Mouse (Mus musculus): ENCODE results near the gene Agbl2. TPM values are rescaled to one million over a fixed set of nuclear protein-coding genes. Genes with fewer than 3 reads are reported as not detected.

The Agbl2 gene
- total and polyA plus RNA-seq, 3 experiments, result 0.81 to 1.6 (median 0.86) TPM

DNA sequence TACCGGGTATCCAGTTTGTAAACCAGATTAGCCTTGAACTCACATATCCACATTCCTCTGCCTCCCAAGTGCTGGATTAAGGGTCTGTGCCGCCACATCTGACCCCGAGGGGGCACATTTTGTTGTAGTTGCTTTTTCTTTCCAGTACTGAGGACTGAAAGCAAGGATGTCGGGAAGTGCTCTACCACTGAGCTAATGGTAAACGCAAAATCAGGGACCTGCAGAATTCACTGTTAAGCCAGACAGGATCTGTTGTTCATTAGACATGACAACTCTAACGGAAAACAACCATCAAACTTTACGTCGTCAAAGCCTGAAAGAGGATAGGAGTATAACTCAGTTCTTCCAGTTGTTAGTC is 64.0 kb downstream of the Agbl2 start:
- H3K27ac ChIP-seq, result peak overlapping the region; percentile 93
- 2% methylated on average over 8 of the region's 8 CpGs for WGBS
- no peaks in the 10 kb centered on the region for H3K79me2 ChIP-seq (replicated peaks; ENCODE audit: control insufficient read depth, insufficient read depth, low read length)
- DNase-seq, result no peak
- peak overlapping the region; percentile 78 for H3K4me3 ChIP-seq
- H3K4me1 ChIP-seq (ENCODE audit: control insufficient read depth, insufficient read depth, low read length), result peaks cover 2% of the 10 kb centered on the region; the same call in 1 of the 2 replicates
- H3K36me3 ChIP-seq (ENCODE audit: control insufficient read depth, insufficient read depth, low read length), result peaks cover 10% of the 10 kb centered on the region
- H3K27me3 ChIP-seq (ENCODE audit: control insufficient read depth, insufficient read depth, low read length), result no peaks in the 10 kb centered on the region
- peak overlapping the region; percentile 54 for H3K9ac ChIP-seq (ENCODE audit: low read depth, low read length)
- intact Hi-C loops (cut with DNase I), result loop anchor here (5.0 kb wide), 3 partner anchors 56 to 1211 kb away; partner anchors contain the start of genes Fnbp4, Kbtbd4 and Ndufs3
- TF ChIP-seq CTCF (IDR thresholded peaks at IDR 0.05) (0 out of 2 replicates have a peak, but pooled peaks have one; percentile 9), POLR2A (IDR thresholded peaks at IDR 0.05; ENCODE audit: insufficient read depth, low read depth, low read length) (no peak)

DNA sequence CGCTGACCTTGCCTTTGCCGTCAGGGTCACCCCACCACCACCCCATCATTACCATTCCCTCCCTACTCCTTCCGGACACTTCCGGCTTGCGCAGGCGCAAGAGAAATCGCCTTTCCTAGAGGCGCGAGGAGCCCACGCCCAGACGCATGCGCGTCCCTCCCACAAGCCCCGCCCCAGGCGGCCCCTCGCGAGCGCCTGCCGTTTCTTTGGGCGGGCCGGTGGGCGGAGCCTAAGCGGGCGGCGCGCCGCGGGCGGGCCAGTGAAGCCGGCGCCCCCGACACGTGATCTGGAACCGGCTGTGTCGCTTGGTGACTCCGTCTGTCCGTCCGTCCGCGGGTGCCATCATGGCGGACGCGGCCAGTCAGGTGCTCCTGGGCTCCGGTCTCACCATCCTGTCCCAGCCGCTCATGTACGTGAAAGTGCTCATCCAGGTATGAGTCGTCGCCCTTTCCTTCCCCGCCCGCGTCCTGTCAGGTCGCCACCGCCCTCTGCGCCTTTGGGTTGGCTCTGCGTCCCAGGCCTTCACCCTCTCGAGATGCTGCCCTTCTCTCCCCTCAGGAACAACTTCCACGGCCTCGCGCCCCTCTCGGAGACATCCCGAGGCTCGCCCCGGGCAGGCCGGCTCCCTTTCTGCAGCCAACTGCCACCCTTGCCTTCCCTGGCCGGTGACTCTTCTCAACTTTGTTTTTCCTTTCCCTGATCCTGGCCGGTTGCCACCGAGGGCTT is 64.6 kb downstream of the Agbl2 start, which contains the start of gene Mtch2:
Gene Mtch2, plus strand, starts transcription at position 201 of the 726 bp plus-strand sequence.
- DNase-seq, result peak; percentile 99 to 100
- peak within 1 kb of the TSS; percentile 71 for H3K9ac ChIP-seq (ENCODE audit: low read depth, low read length)
- H3K4me3 ChIP-seq, result peak within 1 kb of the TSS; percentile 78
- H3K36me3 ChIP-seq (ENCODE audit: control insufficient read depth, insufficient read depth, low read length), result peaks cover 10% of the 10 kb centered on the region
- peak within 1 kb of the TSS; percentile 93 for H3K27ac ChIP-seq
- H3K79me2 ChIP-seq (replicated peaks; ENCODE audit: control insufficient read depth, insufficient read depth, low read length), result no peaks in the 10 kb centered on the region
- under 1% methylated on average over 67 of the region's 67 CpGs for WGBS
- intact Hi-C loops (cut with DNase I), result loop anchor here (5.0 kb wide), 3 partner anchors 55 to 1210 kb away; partner anchors contain the start of genes Fnbp4, Kbtbd4 and Ndufs3
- no peak for TF ChIP-seq CTCF (IDR thresholded peaks at IDR 0.05)
- peak; percentile 77 for TF ChIP-seq EP300 (IDR thresholded peaks at IDR 0.05; ENCODE audit: insufficient read depth, low read depth, low read length)
- peak; percentile 99 for TF ChIP-seq POLR2A (IDR thresholded peaks at IDR 0.05; ENCODE audit: insufficient read depth, low read depth, low read length)
- H3K4me1 ChIP-seq (ENCODE audit: control insufficient read depth, insufficient read depth, low read length), result peaks cover 2% of the 10 kb centered on the region; the same call in 1 of the 2 replicates
- H3K27me3 ChIP-seq (ENCODE audit: control insufficient read depth, insufficient read depth, low read length), result no peaks in the 10 kb centered on the region

DNA sequence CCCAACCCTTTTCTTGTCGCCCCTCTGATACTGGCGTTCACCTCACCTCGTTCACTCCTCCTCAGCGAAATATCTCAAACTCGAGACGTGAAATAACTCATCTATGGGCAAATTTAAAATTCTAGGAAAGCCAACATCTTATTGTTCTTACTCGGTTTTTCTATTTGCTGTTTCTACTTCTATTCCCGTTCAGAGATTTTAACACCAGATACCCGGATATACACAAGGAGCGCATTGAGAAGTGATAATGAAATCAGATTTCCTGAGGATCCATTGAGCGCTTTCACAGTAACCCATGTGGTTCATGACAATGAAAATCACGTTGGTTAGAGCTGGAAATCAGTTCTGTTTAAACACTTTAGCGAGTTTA is 65.1 kb downstream of the Agbl2 start:
- Histone ChIP-seq H3K27me3 (ENCODE audit: control insufficient read depth, insufficient read depth, low read length) (no peaks in the 10 kb centered on the region), H3K4me3 (peak overlapping the region; percentile 78), H3K4me1 (ENCODE audit: control insufficient read depth, insufficient read depth, low read length) (peaks cover 2% of the 10 kb centered on the region; the same call in 1 of the 2 replicates), H3K27ac (peak overlapping the region; percentile 89), H3K9ac (ENCODE audit: low read depth, low read length) (peak overlapping the region; percentile 71), H3K36me3 (ENCODE audit: control insufficient read depth, insufficient read depth, low read length) (peaks cover 10% of the 10 kb centered on the region), H3K79me2 (replicated peaks; ENCODE audit: control insufficient read depth, insufficient read depth, low read length) (no peaks in the 10 kb centered on the region)
- TF ChIP-seq POLR2A (IDR thresholded peaks at IDR 0.05; ENCODE audit: insufficient read depth, low read depth, low read length) (no peak), EP300 (IDR thresholded peaks at IDR 0.05; ENCODE audit: insufficient read depth, low read depth, low read length) (no peak), CTCF (IDR thresholded peaks at IDR 0.05) (no peak)
- intact Hi-C loops (cut with DNase I), result loop anchor here (5.0 kb wide), 3 partner anchors 55 to 1210 kb away; partner anchors contain the start of genes Fnbp4, Kbtbd4 and Ndufs3
- no peak for DNase-seq
- 1% methylated on average over 13 of the region's 13 CpGs for WGBS

- Histone ChIP-seq H3K27ac (no peak overlapping the region), H3K9ac (ENCODE audit: low read depth, low read length) (no peak overlapping the region)
These were observed 65.8 kb downstream of the Agbl2 start for GRCm38 (mm10) chr2:90848331-90848730.

DNA sequence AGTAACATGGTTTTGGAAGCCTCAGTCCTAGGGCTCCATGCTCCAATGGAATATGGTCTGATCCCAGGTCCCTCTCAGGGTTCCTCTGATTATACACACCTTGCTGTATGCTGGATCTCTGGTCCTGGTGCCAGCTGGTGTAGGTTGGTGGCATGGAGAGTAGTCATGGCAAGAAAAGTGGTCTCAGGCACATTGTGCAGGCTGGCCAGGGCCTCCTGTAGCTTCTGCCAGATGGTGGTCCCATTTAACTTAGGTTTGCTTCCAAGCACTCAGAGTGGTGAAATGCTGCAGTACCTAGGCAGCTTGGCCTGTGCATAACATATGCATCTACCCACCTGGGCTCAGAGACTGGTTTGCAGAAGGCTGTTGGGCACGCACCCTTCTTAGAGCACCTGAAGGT is 67.9 kb downstream of the Agbl2 start:
- WGBS, result 97% methylated on average over 1 of the region's 1 CpGs
- no peak for DNase-seq
- Histone ChIP-seq H3K27ac (no peak overlapping the region), H3K79me2 (replicated peaks; ENCODE audit: control insufficient read depth, insufficient read depth, low read length) (no peaks in the 10 kb centered on the region; the same call in 1 of the 2 replicates), H3K27me3 (ENCODE audit: control insufficient read depth, insufficient read depth, low read length) (no peaks in the 10 kb centered on the region), H3K36me3 (ENCODE audit: control insufficient read depth, insufficient read depth, low read length) (peaks cover 14% of the 10 kb centered on the region), H3K4me1 (ENCODE audit: control insufficient read depth, insufficient read depth, low read length) (peaks cover 2% of the 10 kb centered on the region; the same call in 1 of the 2 replicates), H3K4me3 (no peak overlapping the region), H3K9ac (ENCODE audit: low read depth, low read length) (no peak overlapping the region)
- TF ChIP-seq EP300 (IDR thresholded peaks at IDR 0.05; ENCODE audit: insufficient read depth, low read depth, low read length) (no peak), CTCF (IDR thresholded peaks at IDR 0.05) (no peak), POLR2A (IDR thresholded peaks at IDR 0.05; ENCODE audit: insufficient read depth, low read depth, low read length) (no peak)
- intact Hi-C loops (cut with DNase I), result no loop called here

More at GRCm38 (mm10) chr2:90848331-90848730, 65.8 kb downstream of the Agbl2 start:
- H3K4me1 ChIP-seq (ENCODE audit: control insufficient read depth, insufficient read depth, low read length), result peaks cover 2% of the 10 kb centered on the region; the same call in 1 of the 2 replicates
- DNase-seq, result no peak
- intact Hi-C loops (cut with DNase I), result loop anchor here (5.0 kb wide), 3 partner anchors 54 to 1209 kb away; partner anchors contain the start of genes Fnbp4, Kbtbd4 and Ndufs3
- no peaks in the 10 kb centered on the region for H3K79me2 ChIP-seq (replicated peaks; ENCODE audit: control insufficient read depth, insufficient read depth, low read length)
- no peaks in the 10 kb centered on the region for H3K27me3 ChIP-seq (ENCODE audit: control insufficient read depth, insufficient read depth, low read length)
- H3K36me3 ChIP-seq (ENCODE audit: control insufficient read depth, insufficient read depth, low read length), result peaks cover 13% of the 10 kb centered on the region
- WGBS, result 84% methylated on average over 5 of the region's 5 CpGs
- TF ChIP-seq CTCF (IDR thresholded peaks at IDR 0.05) (no peak), POLR2A (IDR thresholded peaks at IDR 0.05; ENCODE audit: insufficient read depth, low read depth, low read length) (no peak), EP300 (IDR thresholded peaks at IDR 0.05; ENCODE audit: insufficient read depth, low read depth, low read length) (no peak)
- H3K4me3 ChIP-seq, result peak overlapping the region; percentile 78; the same call in 1 of the 2 replicates

DNA sequence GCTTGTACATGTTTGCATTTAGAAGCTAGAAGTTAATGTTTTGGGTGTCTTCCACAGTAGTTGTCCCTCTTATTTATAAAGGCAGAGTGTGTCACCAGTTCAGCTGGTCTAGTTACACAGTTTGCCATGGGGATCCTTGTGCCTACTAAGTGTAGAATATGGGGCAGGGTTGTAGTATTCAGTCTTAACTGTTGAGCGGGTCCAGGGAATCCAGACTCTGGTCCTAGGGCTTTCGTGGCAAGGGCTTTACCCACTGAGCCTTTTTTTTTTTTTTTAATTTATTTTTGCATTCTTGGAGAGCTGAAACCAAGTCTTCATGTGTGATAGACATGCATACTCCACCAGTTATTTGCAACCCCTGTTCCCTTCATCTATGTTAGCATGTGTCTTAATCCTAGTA is 79.0 kb downstream of the Agbl2 start:
- H3K36me3 ChIP-seq (ENCODE audit: control insufficient read depth, insufficient read depth, low read length), result peaks cover 2% of the 10 kb centered on the region
- H3K9ac ChIP-seq (ENCODE audit: low read depth, low read length), result no peak overlapping the region
- no peaks in the 10 kb centered on the region for H3K4me1 ChIP-seq (ENCODE audit: control insufficient read depth, insufficient read depth, low read length)
- H3K27ac ChIP-seq, result no peak overlapping the region
- intact Hi-C loops (cut with DNase I), result no loop called here
- WGBS, result 94% methylated on average over 2 of the region's 2 CpGs
- TF ChIP-seq CTCF (IDR thresholded peaks at IDR 0.05), result no peak
- TF ChIP-seq EP300 (IDR thresholded peaks at IDR 0.05; ENCODE audit: insufficient read depth, low read depth, low read length), result no peak
- no peak for TF ChIP-seq POLR2A (IDR thresholded peaks at IDR 0.05; ENCODE audit: insufficient read depth, low read depth, low read length)
- no peak for DNase-seq
- H3K4me3 ChIP-seq, result no peak overlapping the region
- H3K27me3 ChIP-seq (ENCODE audit: control insufficient read depth, insufficient read depth, low read length), result no peaks in the 10 kb centered on the region
- no peaks in the 10 kb centered on the region for H3K79me2 ChIP-seq (replicated peaks; ENCODE audit: control insufficient read depth, insufficient read depth, low read length)

Data from heart, adult 2 months (tissue).